Mouse (Mus musculus): ENCODE measurements around the gene Galnt17.

Gene Galnt17

GRCm38 (mm10) chr5:131016066-131016465 is 292.2 kb downstream of the Galnt17 start:
- DNase-seq = no peak

- DNase-seq = no peak
These were observed 293.0 kb downstream of the Galnt17 start for GRCm38 (mm10) chr5:131015341-131015740.

GRCm38 (mm10) chr5:131013816-131014215 is 294.5 kb downstream of the Galnt17 start:
- no peak for DNase-seq

- DNase-seq = no peak
These were observed 295.2 kb downstream of the Galnt17 start for GRCm38 (mm10) chr5:131013101-131013500.

- peak; percentile 55 for DNase-seq
These were observed 298.8 kb downstream of the Galnt17 start for GRCm38 (mm10) chr5:131009510-131009909.

GRCm38 (mm10) chr5:131008507-131008906 is 299.8 kb downstream of the Galnt17 start:
- DNase-seq = peak; percentile 26

- DNase-seq = peak; percentile 64
These were observed 300.3 kb downstream of the Galnt17 start for GRCm38 (mm10) chr5:131007871-131008505.

- DNase-seq = no peak
These were observed 301.1 kb downstream of the Galnt17 start for GRCm38 (mm10) chr5:131007198-131007597.

GRCm38 (mm10) chr5:131006524-131006923 is 301.8 kb downstream of the Galnt17 start:
- no peak for DNase-seq

- DNase-seq = no peak
These were observed 307.7 kb downstream of the Galnt17 start for GRCm38 (mm10) chr5:131000572-131000971.

- no peak for DNase-seq
These were observed 329.0 kb downstream of the Galnt17 start for GRCm38 (mm10) chr5:130979321-130979720.

- DNase-seq = no peak
These were observed 329.4 kb downstream of the Galnt17 start for GRCm38 (mm10) chr5:130978871-130979270.

- no peak for DNase-seq
These were observed 330.3 kb downstream of the Galnt17 start for GRCm38 (mm10) chr5:130977999-130978398.

GRCm38 (mm10) chr5:130952361-130952760 is 355.9 kb downstream of the Galnt17 start:
- no peak for DNase-seq

GRCm38 (mm10) chr5:130950894-130951400 is 357.4 kb downstream of the Galnt17 start:
- DNase-seq = peak; percentile 9

- no peak for DNase-seq
These were observed 357.9 kb downstream of the Galnt17 start for GRCm38 (mm10) chr5:130950421-130950820.

- DNase-seq = no peak
These were observed 358.6 kb downstream of the Galnt17 start for GRCm38 (mm10) chr5:130949710-130950109.

GRCm38 (mm10) chr5:130938911-130939608 is 369.2 kb downstream of the Galnt17 start:
- DNase-seq = peak; percentile 28

- peak; percentile 68 for DNase-seq
These were observed 370.0 kb downstream of the Galnt17 start for GRCm38 (mm10) chr5:130938274-130938741.

- DNase-seq = no peak
These were observed 377.3 kb downstream of the Galnt17 start for GRCm38 (mm10) chr5:130930999-130931398.

GRCm38 (mm10) chr5:130927794-130928149 is 380.5 kb downstream of the Galnt17 start:
- DNase-seq = peak; percentile 22

GRCm38 (mm10) chr5:130927138-130927793 is 381.0 kb downstream of the Galnt17 start:
- no peak for DNase-seq

GRCm38 (mm10) chr5:130925681-130926080 is 382.6 kb downstream of the Galnt17 start:
- no peak for DNase-seq

All from kidney, postnatal 10 days (tissue).